Mouse (Mus musculus): ENCODE results near the gene Gm4881. TPM values are rescaled to one million over a fixed set of nuclear protein-coding genes. Genes with fewer than 3 reads are reported as not detected.
A peak's percentile ranks its signal among the peaks of the same experiment; 100 is the strongest.

Gene Gm4881
- polyA plus RNA-seq, 1 experiment from 2014 or later, result not detected

DNA sequence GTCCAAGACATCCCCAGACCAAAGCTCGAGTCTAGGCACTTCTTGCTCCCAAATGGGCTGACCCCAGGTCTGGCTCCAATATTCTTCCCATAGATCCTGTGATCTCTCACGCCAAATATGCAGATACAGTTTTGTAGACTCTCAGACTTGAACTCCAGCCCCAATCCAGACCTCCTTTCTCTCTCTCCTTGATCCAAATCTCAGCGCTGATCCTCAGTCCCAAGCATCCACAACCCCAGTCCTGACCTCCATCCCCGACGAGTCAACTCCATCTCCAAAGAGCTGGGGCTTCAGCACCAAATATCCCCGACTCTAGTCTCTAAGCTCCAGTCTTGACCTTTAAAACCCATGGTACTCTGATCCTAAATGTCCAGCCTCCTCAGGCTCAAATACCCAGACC lies 653 bp downstream of the Gm4881 start:
- no peak overlapping the region for H3K4me3 ChIP-seq (replicated peaks; ENCODE audit: low read length)
- WGBS, result 6% methylated on average over 6 of the region's 6 CpGs
- no peak for ATAC-seq (ENCODE audit: insufficient read depth, low FRiP score)
- H3K9ac ChIP-seq (ENCODE audit: low read length), result no peak overlapping the region
- no peaks in the 10 kb centered on the region for H3K9me3 ChIP-seq (replicated peaks; ENCODE audit: control insufficient read depth, low read length)
- H3K27me3 ChIP-seq (ENCODE audit: control insufficient read depth, insufficient read depth, low read length), result peaks cover 83% of the 10 kb centered on the region
- peaks cover 7% of the 10 kb centered on the region for H3K4me1 ChIP-seq (ENCODE audit: control insufficient read depth, insufficient read depth, low read length)
- H3K4me2 ChIP-seq (ENCODE audit: low read depth, low read length), result no peak overlapping the region
- no peaks in the 10 kb centered on the region for H3K36me3 ChIP-seq (ENCODE audit: control insufficient read depth, insufficient read depth, low read length)
- H3K27ac ChIP-seq (ENCODE audit: low read length), result no peak overlapping the region

DNA sequence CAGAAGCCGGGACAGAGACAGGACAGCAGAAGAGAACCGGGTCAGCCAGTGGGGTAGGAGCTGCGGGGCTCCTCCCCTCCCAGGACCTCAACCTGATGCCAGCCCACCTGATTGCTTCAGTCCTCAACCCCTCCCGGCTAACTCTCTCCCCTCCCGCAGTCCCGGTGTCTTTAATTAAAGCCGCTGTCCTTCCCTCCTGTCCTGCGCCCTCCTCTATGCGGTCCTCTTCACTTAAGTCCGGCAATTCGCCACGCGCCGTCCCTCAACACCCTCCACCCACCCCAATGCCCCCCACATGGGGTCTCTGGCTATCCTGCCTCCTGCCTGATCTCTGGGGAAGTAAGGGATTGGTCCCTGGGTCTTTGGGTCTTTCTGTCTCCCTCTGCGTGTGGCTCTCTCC lies 12.6 kb downstream of the Gm4881 start:
- no peak overlapping the region for H3K9ac ChIP-seq (ENCODE audit: low read length)

DNA sequence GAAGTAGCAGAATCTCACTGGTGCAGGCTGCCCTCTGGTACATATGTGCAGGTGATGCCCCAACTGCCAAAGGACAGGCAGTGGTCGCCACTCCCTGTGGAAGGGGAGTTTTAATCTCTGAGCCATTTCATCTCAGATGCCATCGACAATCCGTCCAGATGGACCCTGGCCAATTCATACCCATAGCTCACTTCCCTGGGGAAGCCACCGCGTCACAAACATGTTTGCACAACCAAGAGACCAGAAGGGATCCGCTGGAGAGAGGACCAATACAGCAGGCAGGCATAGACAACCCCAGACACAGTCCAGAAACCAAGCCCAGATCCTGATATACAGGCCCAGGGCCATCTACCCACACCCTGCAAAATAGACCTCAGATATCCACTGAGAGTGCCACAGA lies 13.8 kb downstream of the Gm4881 start:
- Histone ChIP-seq H3K36me3 (ENCODE audit: control insufficient read depth, insufficient read depth, low read length) (peaks cover 3% of the 10 kb centered on the region; the same call in 1 of the 2 replicates), H3K9ac (ENCODE audit: low read length) (no peak overlapping the region), H3K27ac (ENCODE audit: low read length) (no peak overlapping the region), H3K9me3 (replicated peaks; ENCODE audit: control insufficient read depth, low read length) (no peaks in the 10 kb centered on the region), H3K27me3 (ENCODE audit: control insufficient read depth, insufficient read depth, low read length) (peaks cover 65% of the 10 kb centered on the region), H3K4me1 (ENCODE audit: control insufficient read depth, insufficient read depth, low read length) (no peaks in the 10 kb centered on the region), H3K4me2 (ENCODE audit: low read depth, low read length) (no peak overlapping the region), H3K4me3 (replicated peaks; ENCODE audit: low read length) (no peak overlapping the region)
- no peak for ATAC-seq (ENCODE audit: insufficient read depth, low FRiP score)
- 44% methylated on average over 6 of the region's 6 CpGs for WGBS

More for the DNA sequence above, 12.6 kb downstream of the Gm4881 start:
- H3K9me3 ChIP-seq (replicated peaks; ENCODE audit: control insufficient read depth, low read length), result no peaks in the 10 kb centered on the region
- no peak overlapping the region for H3K27ac ChIP-seq (ENCODE audit: low read length)
- WGBS, result 3% methylated on average over 15 of the region's 15 CpGs
- ATAC-seq (ENCODE audit: insufficient read depth, low FRiP score), result no peak
- no peaks in the 10 kb centered on the region for H3K36me3 ChIP-seq (ENCODE audit: control insufficient read depth, insufficient read depth, low read length)
- H3K4me2 ChIP-seq (ENCODE audit: low read depth, low read length), result no peak overlapping the region
- H3K4me3 ChIP-seq (replicated peaks; ENCODE audit: low read length), result no peak overlapping the region
- H3K27me3 ChIP-seq (ENCODE audit: control insufficient read depth, insufficient read depth, low read length), result peaks cover 75% of the 10 kb centered on the region
- H3K4me1 ChIP-seq (ENCODE audit: control insufficient read depth, insufficient read depth, low read length), result no peaks in the 10 kb centered on the region

DNA sequence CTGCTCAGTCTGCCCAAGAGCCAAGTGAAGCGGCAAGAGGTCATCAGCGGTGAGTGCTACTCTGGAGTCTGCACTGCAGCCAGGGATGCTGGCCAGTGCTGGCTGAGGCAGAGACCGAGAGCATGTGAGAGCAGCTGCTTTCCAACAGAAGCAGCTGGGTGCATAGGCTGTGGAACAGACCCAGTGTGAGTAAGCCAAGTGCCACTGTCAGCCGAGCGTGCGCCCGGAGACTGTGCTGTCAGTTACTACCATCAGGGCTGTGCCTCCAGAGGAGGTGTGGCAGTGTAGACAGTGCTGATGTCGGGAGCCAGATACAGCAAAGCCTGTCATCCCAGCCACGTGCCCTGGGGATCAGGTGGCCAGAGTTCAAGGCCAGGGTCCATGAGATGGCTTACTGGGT lies 24.6 kb downstream of the Gm4881 start:
- H3K4me3 ChIP-seq (replicated peaks; ENCODE audit: low read length), result no peak overlapping the region
- H3K27me3 ChIP-seq (ENCODE audit: control insufficient read depth, insufficient read depth, low read length), result no peaks in the 10 kb centered on the region
- no peak for ATAC-seq (ENCODE audit: insufficient read depth, low FRiP score)
- H3K9me3 ChIP-seq (replicated peaks; ENCODE audit: control insufficient read depth, low read length), result no peaks in the 10 kb centered on the region
- peaks cover 55% of the 10 kb centered on the region for H3K36me3 ChIP-seq (ENCODE audit: control insufficient read depth, insufficient read depth, low read length)
- no peak overlapping the region for H3K9ac ChIP-seq (ENCODE audit: low read length)
- H3K4me1 ChIP-seq (ENCODE audit: control insufficient read depth, insufficient read depth, low read length), result no peaks in the 10 kb centered on the region
- WGBS, result 87% methylated on average over 9 of the region's 9 CpGs
- H3K27ac ChIP-seq (ENCODE audit: low read length), result no peak overlapping the region
- H3K4me2 ChIP-seq (ENCODE audit: low read depth, low read length), result no peak overlapping the region

DNA sequence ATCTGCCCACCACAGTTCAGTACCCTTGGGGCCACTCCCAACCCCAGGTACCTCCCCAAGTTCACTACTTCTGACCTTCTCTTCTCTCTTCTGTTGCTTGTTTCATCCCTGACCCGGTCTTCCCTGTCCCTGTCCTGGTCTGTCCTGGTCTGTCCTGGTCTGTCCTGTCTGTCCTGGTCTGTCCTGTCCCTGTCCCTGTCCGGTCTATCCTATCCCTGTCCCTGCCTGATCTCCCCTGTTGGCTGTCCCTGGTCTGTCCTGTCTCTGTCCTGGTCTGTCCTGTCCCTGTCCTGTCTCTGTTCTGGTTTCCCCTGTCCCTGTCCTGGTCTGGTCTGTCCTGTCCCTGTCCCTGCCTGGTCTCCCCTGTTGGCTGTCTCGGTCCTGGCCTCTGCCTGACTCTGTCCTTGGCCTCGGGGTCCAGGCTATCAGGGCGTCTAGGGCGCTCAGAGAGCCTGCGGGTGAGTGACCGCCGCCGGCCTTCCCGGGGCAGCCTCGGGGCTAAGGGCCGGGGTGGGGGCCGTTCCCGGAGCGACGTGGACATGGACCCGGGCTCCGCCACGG lies 25.5 kb downstream of the Gm4881 start:
- Histone ChIP-seq H3K4me1 (ENCODE audit: control insufficient read depth, insufficient read depth, low read length) (no peaks in the 10 kb centered on the region), H3K4me2 (ENCODE audit: low read depth, low read length) (no peak overlapping the region), H3K27ac (ENCODE audit: low read length) (no peak overlapping the region), H3K9me3 (replicated peaks; ENCODE audit: control insufficient read depth, low read length) (no peaks in the 10 kb centered on the region), H3K27me3 (ENCODE audit: control insufficient read depth, insufficient read depth, low read length) (no peaks in the 10 kb centered on the region), H3K4me3 (replicated peaks; ENCODE audit: low read length) (no peak overlapping the region), H3K9ac (ENCODE audit: low read length) (no peak overlapping the region), H3K36me3 (ENCODE audit: control insufficient read depth, insufficient read depth, low read length) (peaks cover 48% of the 10 kb centered on the region)
- 90% methylated on average over 20 of the region's 20 CpGs for WGBS
- 0 out of 2 replicates have a peak, but pooled peaks have one; percentile 7 for ATAC-seq (ENCODE audit: insufficient read depth, low FRiP score)

DNA sequence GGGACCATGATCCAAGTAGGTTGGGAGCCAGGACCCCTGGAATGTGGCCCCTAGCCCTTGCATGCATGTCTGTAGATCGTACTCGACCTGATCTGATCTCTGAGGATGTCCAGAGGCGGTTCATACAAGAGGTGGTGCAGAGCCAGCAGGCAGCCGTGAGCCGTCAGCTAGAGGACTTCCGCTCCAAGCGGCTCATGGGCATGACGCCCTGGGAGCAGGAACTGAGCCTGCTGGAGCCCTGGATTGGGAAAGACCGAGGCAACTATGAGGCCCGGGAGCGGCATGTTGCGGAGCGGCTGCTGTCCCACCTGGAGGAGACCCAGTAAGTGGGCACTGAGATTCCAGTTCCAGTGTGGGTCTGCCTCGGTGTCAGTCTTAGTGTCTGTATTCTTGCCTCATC lies 31.8 kb downstream of the Gm4881 start:
- Histone ChIP-seq H3K4me2 (ENCODE audit: low read depth, low read length) (no peak overlapping the region), H3K9ac (ENCODE audit: low read length) (no peak overlapping the region), H3K9me3 (replicated peaks; ENCODE audit: control insufficient read depth, low read length) (no peaks in the 10 kb centered on the region), H3K4me1 (ENCODE audit: control insufficient read depth, insufficient read depth, low read length) (no peaks in the 10 kb centered on the region), H3K36me3 (ENCODE audit: control insufficient read depth, insufficient read depth, low read length) (peaks cover 12% of the 10 kb centered on the region), H3K27me3 (ENCODE audit: control insufficient read depth, insufficient read depth, low read length) (no peaks in the 10 kb centered on the region), H3K4me3 (replicated peaks; ENCODE audit: low read length) (no peak overlapping the region), H3K27ac (ENCODE audit: low read length) (no peak overlapping the region)
- ATAC-seq (ENCODE audit: insufficient read depth, low FRiP score), result no peak
- WGBS, result 87% methylated on average over 14 of the region's 14 CpGs

DNA sequence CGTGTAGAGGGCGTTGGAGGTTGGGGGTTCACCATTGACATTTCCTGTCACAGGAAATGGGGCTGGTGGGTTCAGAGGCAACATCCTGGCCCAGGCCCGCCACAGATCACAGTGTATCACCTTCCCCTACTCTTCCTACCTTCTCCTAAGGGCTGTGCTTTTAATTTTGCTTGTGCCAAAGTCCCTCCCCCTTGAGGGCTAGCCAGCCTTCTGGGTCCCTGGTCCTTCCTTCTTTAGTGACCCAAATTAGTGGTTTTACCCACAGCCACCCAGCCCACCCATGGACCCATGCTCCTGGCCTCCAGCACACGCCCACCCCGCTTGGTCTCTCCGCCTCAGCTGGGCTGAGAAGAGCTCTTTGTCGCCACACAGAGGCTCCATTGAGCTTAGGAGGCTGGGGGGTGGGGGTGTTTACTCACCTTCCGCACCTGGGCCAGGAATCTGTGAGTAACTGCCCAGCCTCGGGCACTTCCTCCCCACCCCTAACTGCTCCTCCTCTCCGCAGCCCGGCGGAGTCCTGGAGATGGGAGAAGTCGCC lies 37.0 kb downstream of the Gm4881 start:
- Histone ChIP-seq H3K4me2 (ENCODE audit: low read depth, low read length) (peak overlapping the region; percentile 13; the same call in 1 of the 2 replicates), H3K27ac (ENCODE audit: low read length) (no peak overlapping the region), H3K9me3 (replicated peaks; ENCODE audit: control insufficient read depth, low read length) (no peaks in the 10 kb centered on the region), H3K4me1 (ENCODE audit: control insufficient read depth, insufficient read depth, low read length) (peaks cover 32% of the 10 kb centered on the region), H3K4me3 (replicated peaks; ENCODE audit: low read length) (no peak overlapping the region), H3K36me3 (ENCODE audit: control insufficient read depth, insufficient read depth, low read length) (no peaks in the 10 kb centered on the region), H3K9ac (ENCODE audit: low read length) (no peak overlapping the region), H3K27me3 (ENCODE audit: control insufficient read depth, insufficient read depth, low read length) (no peaks in the 10 kb centered on the region)
- 28% methylated on average over 13 of the region's 13 CpGs for WGBS
- no peak for ATAC-seq (ENCODE audit: insufficient read depth, low FRiP score)

DNA sequence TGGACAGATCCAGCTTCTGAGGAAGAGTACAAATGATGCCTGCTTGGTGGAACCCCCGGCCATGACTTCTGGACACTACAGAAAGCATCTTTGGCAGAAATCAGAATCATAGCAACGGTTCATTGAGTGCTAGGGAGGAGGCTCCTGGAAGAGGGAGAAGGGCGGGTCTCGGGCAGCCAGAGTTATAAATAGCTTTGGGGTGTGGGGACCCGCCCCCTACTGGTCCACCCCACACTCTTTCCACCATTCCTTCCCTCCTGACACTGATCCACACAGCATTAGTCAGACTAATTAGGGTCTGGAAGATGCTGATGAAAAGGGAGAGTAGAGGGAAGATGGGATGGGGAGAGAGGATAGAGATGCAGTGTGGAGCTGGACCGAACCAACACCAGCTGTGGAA lies 37.7 kb downstream of the Gm4881 start:
- Histone ChIP-seq H3K9me3 (replicated peaks; ENCODE audit: control insufficient read depth, low read length) (no peaks in the 10 kb centered on the region), H3K4me1 (ENCODE audit: control insufficient read depth, insufficient read depth, low read length) (peaks cover 36% of the 10 kb centered on the region), H3K9ac (ENCODE audit: low read length) (0 out of 2 replicates have a peak overlapping the region, but pooled peaks have one; percentile 17), H3K27ac (ENCODE audit: low read length) (no peak overlapping the region), H3K4me3 (replicated peaks; ENCODE audit: low read length) (no peak overlapping the region), H3K36me3 (ENCODE audit: control insufficient read depth, insufficient read depth, low read length) (no peaks in the 10 kb centered on the region), H3K27me3 (ENCODE audit: control insufficient read depth, insufficient read depth, low read length) (no peaks in the 10 kb centered on the region), H3K4me2 (ENCODE audit: low read depth, low read length) (peak overlapping the region; percentile 13; the same call in 1 of the 2 replicates)
- ATAC-seq (ENCODE audit: insufficient read depth, low FRiP score), result no peak
- WGBS, result 25% methylated on average over 6 of the region's 6 CpGs

DNA sequence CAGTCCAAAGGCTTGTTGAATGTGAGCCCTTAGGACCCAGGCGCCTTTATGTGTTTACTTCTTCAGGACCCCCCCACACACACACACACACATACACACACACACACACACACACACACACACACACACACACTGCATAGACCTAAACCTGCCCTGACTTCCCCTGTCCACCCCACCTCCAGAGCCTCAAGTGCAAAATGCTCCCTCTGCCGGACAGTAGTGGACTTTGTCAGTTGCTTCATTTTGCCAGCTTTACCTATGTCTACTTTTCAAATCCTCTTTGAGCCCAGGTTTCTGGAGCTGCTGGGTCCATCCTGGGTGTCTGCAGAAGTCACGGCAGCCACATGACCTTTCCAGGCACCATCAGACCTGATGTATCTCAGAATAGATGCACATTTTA lies 39.4 kb downstream of the Gm4881 start:
- H3K9ac ChIP-seq (ENCODE audit: low read length), result peak overlapping the region; percentile 87
- WGBS, result 14% methylated on average over 3 of the region's 3 CpGs
- ATAC-seq (ENCODE audit: insufficient read depth, low FRiP score), result no peak

More for the DNA sequence above, 39.4 kb downstream of the Gm4881 start:
- Histone ChIP-seq H3K4me1 (ENCODE audit: control insufficient read depth, insufficient read depth, low read length) (peaks cover 36% of the 10 kb centered on the region), H3K4me2 (ENCODE audit: low read depth, low read length) (peak overlapping the region; percentile 91), H3K9me3 (replicated peaks; ENCODE audit: control insufficient read depth, low read length) (no peaks in the 10 kb centered on the region), H3K27me3 (ENCODE audit: control insufficient read depth, insufficient read depth, low read length) (no peaks in the 10 kb centered on the region), H3K4me3 (replicated peaks; ENCODE audit: low read length) (peak overlapping the region; percentile 76), H3K27ac (ENCODE audit: low read length) (peak overlapping the region; percentile 84), H3K36me3 (ENCODE audit: control insufficient read depth, insufficient read depth, low read length) (no peaks in the 10 kb centered on the region)

Data from stomach, embryonic 16.5 days (tissue).